Comparison of ENCODE assay signal across 7 mouse cellular contexts in the genomic region with DNA sequence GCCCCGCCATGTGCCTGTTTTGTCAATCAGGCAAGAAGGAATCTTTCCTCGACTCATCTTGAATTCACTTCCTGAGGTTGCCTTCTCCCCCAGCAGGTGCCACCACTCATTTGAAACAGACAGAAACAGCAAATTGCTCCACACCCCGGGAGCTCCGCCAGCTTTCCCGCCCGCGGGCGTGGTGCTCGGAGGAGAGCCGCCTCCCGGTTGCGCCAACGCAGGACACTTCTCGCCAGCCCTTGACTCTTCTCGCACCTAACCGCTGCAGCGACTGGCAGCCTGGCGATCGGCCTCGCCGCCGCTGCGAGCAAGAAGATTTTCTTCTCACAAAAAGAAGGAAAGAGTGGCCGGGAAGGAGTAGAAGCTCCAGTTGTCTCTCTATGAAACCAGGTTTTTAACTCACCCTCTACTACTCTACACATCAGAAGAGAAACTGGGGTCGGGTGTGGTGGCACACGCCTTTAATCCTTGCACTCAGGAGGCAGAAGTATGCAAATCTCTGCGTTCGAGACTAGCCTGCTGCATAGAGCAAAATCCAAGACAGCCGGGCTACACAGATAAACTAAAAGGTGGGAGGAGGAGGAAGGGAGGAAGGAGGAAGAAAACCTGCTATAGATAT. TPM values are rescaled to one million over a fixed set of nuclear protein-coding genes. Genes with fewer than 3 reads are reported as not detected.
DNase-seq lines count a peak whose midpoint lies in the region; ATAC-seq and TF ChIP-seq lines count a peak whose summit lies in the region.

No protein-coding gene starts in this region.

- peaks cover 33% of the 10 kb centered on the region for H3K27me3 ChIP-seq in forebrain, embryonic 12.5 days
- H3K27me3 ChIP-seq in heart, embryonic 14.5 days (ENCODE audit: control insufficient read depth, insufficient read depth, low read length) = peaks cover 72% of the 10 kb centered on the region
- H3K27me3 ChIP-seq in liver, embryonic 16.5 days (ENCODE audit: control insufficient read depth, insufficient read depth, low read depth, low read length) = peaks cover 61% of the 10 kb centered on the region
- no peaks in the 10 kb centered on the region; the same call in 1 of the 2 replicates for H3K27me3 ChIP-seq in neural tube, embryonic 14.5 days (ENCODE audit: control insufficient read depth, insufficient read depth, low read length)

- H3K4me2 ChIP-seq in forebrain, embryonic 12.5 days = peak overlapping the region; percentile 61
- H3K4me2 ChIP-seq in heart, embryonic 14.5 days (ENCODE audit: low read length) = peak overlapping the region; percentile 66
- peak overlapping the region; percentile 31 for H3K4me2 ChIP-seq in liver, embryonic 16.5 days (ENCODE audit: low read depth, low read length)
- H3K4me2 ChIP-seq in neural tube, embryonic 14.5 days (ENCODE audit: low read depth, low read length) = peak overlapping the region; percentile 52

- peaks cover 33% of the 10 kb centered on the region for H3K4me1 ChIP-seq in forebrain, embryonic 12.5 days
- H3K4me1 ChIP-seq in heart, embryonic 14.5 days (ENCODE audit: control insufficient read depth in 2 of 2, insufficient read depth in 2 of 2, low read length in 2 of 2) = peaks cover 7 to 22% of the 10 kb centered on the region in 2 experiments
- peaks cover 8% of the 10 kb centered on the region for H3K4me1 ChIP-seq in liver, embryonic 16.5 days (ENCODE audit: control insufficient read depth, low read depth, low read length)
- H3K4me1 ChIP-seq in neural tube, embryonic 14.5 days (ENCODE audit: control insufficient read depth, insufficient read depth, low read length) = peaks cover 16% of the 10 kb centered on the region; the same call in 1 of the 2 replicates

- TF ChIP-seq CTCF in brain, embryonic 14.5 days (IDR thresholded peaks at IDR 0.05; ENCODE audit: borderline replicate concordance, extremely low read depth, insufficient read depth, insufficient read length) = peak; percentile 14; the same call in 1 of the 2 replicates

- no peak for ATAC-seq in forebrain, embryonic 12.5 days (ENCODE audit: low FRiP score)
- no peak for ATAC-seq in heart, embryonic 14.5 days (ENCODE audit: insufficient number of reproducible peaks, insufficient read depth, low FRiP score, low read depth)
- no peak for ATAC-seq in liver, embryonic 16.5 days (ENCODE audit: low read depth)
- no peak for ATAC-seq in neural tube, embryonic 14.5 days (ENCODE audit: low read depth)

- TF ChIP-seq POLR2A in brain, embryonic 14.5 days (IDR thresholded peaks at IDR 0.05; ENCODE audit: borderline replicate concordance, extremely low read depth, insufficient read depth, insufficient read length, poor library complexity, severe bottlenecking) = no peak

- H3K4me3 ChIP-seq in forebrain, embryonic 12.5 days (replicated peaks) = peak overlapping the region; percentile 33
- H3K4me3 ChIP-seq in heart, embryonic 14.5 days (ENCODE audit: control insufficient read depth in 1 of 2, insufficient read depth in 1 of 2, low read depth in 1 of 2, low read length in 2 of 2) = peak overlapping the region; percentile 36 to 40
- peak overlapping the region; percentile 23 for H3K4me3 ChIP-seq in liver, embryonic 16.5 days (ENCODE audit: low read depth, low read length)
- peak overlapping the region; percentile 27 for H3K4me3 ChIP-seq in neural tube, embryonic 14.5 days (ENCODE audit: low read depth, low read length)

- no peak overlapping the region for H3K27ac ChIP-seq in forebrain, embryonic 12.5 days
- no peak overlapping the region for H3K27ac ChIP-seq in heart, embryonic 14.5 days (replicated peaks in 1 of 2; ENCODE audit: control insufficient read depth in 1 of 2, insufficient read depth in 1 of 2, low read depth in 2 of 2, low read length in 2 of 2)
- H3K27ac ChIP-seq in liver, embryonic 16.5 days (ENCODE audit: low read length) = no peak overlapping the region
- peak overlapping the region; percentile 56; the same call in 1 of the 2 replicates for H3K27ac ChIP-seq in neural tube, embryonic 14.5 days (ENCODE audit: low read depth, low read length)

- no peaks in the 10 kb centered on the region for H3K9me3 ChIP-seq in forebrain, embryonic 12.5 days
- H3K9me3 ChIP-seq in heart, embryonic 14.5 days (ENCODE audit: control insufficient read depth, low read length) = no peaks in the 10 kb centered on the region
- no peaks in the 10 kb centered on the region for H3K9me3 ChIP-seq in liver, embryonic 16.5 days (replicated peaks; ENCODE audit: control insufficient read depth, low read length)
- H3K9me3 ChIP-seq in neural tube, embryonic 14.5 days (ENCODE audit: control insufficient read depth, low read length) = no peaks in the 10 kb centered on the region

- DNase-seq in brain, embryonic 14.5 days (ENCODE audit: low read depth) = peak; percentile 81
- DNase-seq in kidney, postnatal 10 days = peak; percentile 68
- peak; percentile 70 to 74 for DNase-seq in urinary bladder, postnatal 4 days (ENCODE audit: low spot score in 2 of 2)

- H3K36me3 ChIP-seq in forebrain, embryonic 12.5 days (replicated peaks) = 0 out of 2 replicates have a peak, but pooled peaks cover 4% of the 10 kb centered on the region
- H3K36me3 ChIP-seq in heart, embryonic 14.5 days (ENCODE audit: control insufficient read depth, insufficient read depth, low read length) = no peaks in the 10 kb centered on the region
- no peaks in the 10 kb centered on the region for H3K36me3 ChIP-seq in liver, embryonic 16.5 days (ENCODE audit: control insufficient read depth, insufficient read depth)
- no peaks in the 10 kb centered on the region for H3K36me3 ChIP-seq in neural tube, embryonic 14.5 days (ENCODE audit: control insufficient read depth, insufficient read depth, low read length)

- WGBS in forebrain, embryonic 12.5 days = 2% methylated on average over 29 of the region's 29 CpGs
- WGBS in heart, embryonic 14.5 days = 1% methylated on average over 29 of the region's 29 CpGs
- under 1% methylated on average over 29 of the region's 29 CpGs for WGBS in liver, embryonic 16.5 days (ENCODE audit: insufficient replicate concordance)
- WGBS in neural tube, embryonic 14.5 days = 4% methylated on average over 29 of the region's 29 CpGs

- H3K9ac ChIP-seq in forebrain, embryonic 12.5 days = peak overlapping the region; percentile 50
- peak overlapping the region; percentile 54 for H3K9ac ChIP-seq in heart, embryonic 14.5 days (ENCODE audit: low read length)
- H3K9ac ChIP-seq in liver, embryonic 16.5 days (ENCODE audit: low read depth, low read length) = no peak overlapping the region
- H3K9ac ChIP-seq in neural tube, embryonic 14.5 days (replicated peaks; ENCODE audit: low read depth, low read length) = peak overlapping the region; percentile 25; the same call in 1 of the 2 replicates

RNA-seq across cellular contexts. Expression of gene Rgma, which starts 2.8 kb away (rescaled TPM):
- 59.9 and 142 TPM in 2 replicates for polyA plus RNA-seq in brain, embryonic 14.5 days (2012; rRNA removed)
- polyA plus RNA-seq in forebrain, embryonic 12.5 days (2016; fragmentation: Nextera tagmentation; extraction: Ambion mirVana) = 37.3 and 42.3 TPM in 2 replicates
- 3.1 and 3.2 TPM in 2 replicates for polyA plus RNA-seq in heart, embryonic 14.5 days (2014; fragmentation: Nextera tagmentation; extraction: Ambion mirVana)
- polyA plus RNA-seq in liver, embryonic 16.5 days (2015; fragmentation: Nextera tagmentation; extraction: Ambion mirVana) = 0.11 and 0.19 TPM in 2 replicates
- 46.6 and 58.4 TPM in 2 replicates for polyA plus RNA-seq in neural tube, embryonic 14.5 days (2014; fragmentation: Nextera tagmentation; extraction: Ambion mirVana)
